Mouse (Mus musculus): ENCODE results near the gene Gm14327. TPM values are rescaled to one million over a fixed set of nuclear protein-coding genes. Genes with fewer than 3 reads are reported as not detected.

Gm14327 gene
- 1.9 TPM in 2 replicates for polyA plus RNA-seq (2015; fragmentation: Nextera tagmentation; extraction: Ambion mirVana)

DNA sequence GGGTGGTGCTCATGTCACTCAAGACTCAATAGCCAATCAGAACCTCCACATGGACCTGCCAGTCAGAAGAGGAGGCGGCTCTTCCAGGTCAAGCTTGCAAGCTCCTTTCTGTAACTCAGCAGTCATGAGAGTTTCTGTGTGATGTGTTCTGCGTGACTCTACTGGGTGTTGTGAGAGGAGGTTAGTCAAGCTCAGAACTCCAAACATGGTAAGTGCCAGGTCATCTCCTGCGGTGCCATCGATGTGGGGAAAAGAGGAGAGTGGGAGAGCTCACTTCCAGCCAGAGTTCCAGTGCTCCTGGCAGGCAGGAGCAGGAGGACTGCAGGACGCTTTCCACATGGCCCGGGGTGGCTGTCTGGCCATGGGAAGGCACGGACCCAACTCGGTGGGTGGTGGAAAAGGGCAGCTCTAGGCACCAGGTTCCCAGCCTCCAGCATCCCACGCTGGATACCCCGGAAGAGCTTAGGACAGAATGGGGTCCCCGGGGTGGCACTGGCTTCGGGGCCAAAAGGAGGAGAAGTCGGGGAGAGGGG lies at the start of gene Gm14327:
Gm14327 (plus strand) TSS at position 51 of the 533 bp plus-strand sequence.

GRCm38 (mm10) chr2:177925563-177926103 lies 28.7 kb downstream of the Gm14327 start, which contains the start of gene Zfp972:
Gene Zfp972, minus strand, starts transcription at chr2:177925613.

Other genes with a start within 250 kb of the Gm14327 start
- 2.3 and 3.3 TPM in 2 replicates for gene Gm14322, start 137.8 kb upstream of the Gm14327 start, polyA plus RNA-seq (2015; fragmentation: Nextera tagmentation; extraction: Ambion mirVana)
- 24.3 and 25.3 TPM in 2 replicates for gene Gm14325, start 56.8 kb upstream of the Gm14327 start, polyA plus RNA-seq (2015; fragmentation: Nextera tagmentation; extraction: Ambion mirVana)
- not detected in 2 replicates for gene Zfp972, start 28.5 kb downstream of the Gm14327 start, polyA plus RNA-seq (2015; fragmentation: Nextera tagmentation; extraction: Ambion mirVana)
- 18.9 and 24.3 TPM in 2 replicates for gene Gm14326, start 60.2 kb downstream of the Gm14327 start, polyA plus RNA-seq (2015; fragmentation: Nextera tagmentation; extraction: Ambion mirVana)
- 6.0 and 7.7 TPM in 2 replicates for gene Zfp971, start 126.2 kb downstream of the Gm14327 start, polyA plus RNA-seq (2015; fragmentation: Nextera tagmentation; extraction: Ambion mirVana)
- 7.4 and 8.0 TPM in 2 replicates for gene Zfp931, start 181.4 kb downstream of the Gm14327 start, polyA plus RNA-seq (2015; fragmentation: Nextera tagmentation; extraction: Ambion mirVana)
- gene Phactr3, start 221.9 kb downstream of the Gm14327 start, polyA plus RNA-seq (2015; fragmentation: Nextera tagmentation; extraction: Ambion mirVana), result 0.17 and 0.46 TPM in 2 replicates

Data from skeletal muscle tissue, postnatal 0 days (tissue).